Mouse (Mus musculus) ES-E14 (cell line): ENCODE data around the gene Clic1. TPM values are rescaled to one million over a fixed set of nuclear protein-coding genes. Genes with fewer than 3 reads are reported as not detected.

ENCODE experiments used
- DNase-seq: peaks from one replicate; pipeline ENCODE4 v3.0.0-alpha.2; 2013; ENCODE audit warnings: low read depth, low spot score
- H3K27ac ChIP-seq: 2 replicates; pipeline ENCODE4 v1.5.1; 2012; ENCODE audit warnings: low read depth, mild to moderate bottlenecking, low read length, moderate library complexity, mixed read lengths; ENCODE audit not compliant: poor library complexity, insufficient read depth, severe bottlenecking
- H3K36me3 ChIP-seq: 2 replicates; pipeline ENCODE4 v1.6.1; 2012; ENCODE audit warnings: mild to moderate bottlenecking, low read length, moderate library complexity, mixed read lengths; ENCODE audit not compliant: control insufficient read depth, poor library complexity, insufficient read depth, severe bottlenecking
- H3K4me1 ChIP-seq, 2 experiments: fragments of 150-350 bp in 1 of 2; sonication (generic) in 1 of 2; 2 replicates each; pipeline ENCODE4 v1.6.1; 2012; ENCODE audit warnings: low read length in 2 of 2, mild to moderate bottlenecking in 1 of 2, mixed read lengths in 1 of 2; ENCODE audit not compliant: control insufficient read depth in 2 of 2, insufficient read depth in 2 of 2, poor library complexity in 1 of 2
- H3K4me3 ChIP-seq, 2 experiments: fragments of 150-350 bp in 1 of 2; sonication (generic) in 1 of 2; 2 replicates each; pipeline ENCODE4 v1.5.1; 2012; ENCODE audit warnings: low read length in 2 of 2, low read depth in 1 of 2, mild to moderate bottlenecking in 1 of 2, mixed read lengths in 1 of 2; ENCODE audit not compliant: insufficient read depth in 1 of 2, poor library complexity in 1 of 2, severe bottlenecking in 1 of 2
- H3K9ac ChIP-seq: 2 replicates; pipeline ENCODE4 v1.6.1; 2012; ENCODE audit warnings: low read depth, mild to moderate bottlenecking, low read length, mixed read lengths; ENCODE audit not compliant: poor library complexity, insufficient read depth, severe bottlenecking
- H3K9me3 ChIP-seq: fragments of 150-350 bp; sonication (generic); 2 replicates; pipeline ENCODE4 v1.6.1; 2012; ENCODE audit warnings: low read depth, mild to moderate bottlenecking, low read length; ENCODE audit not compliant: control insufficient read depth, insufficient read depth
- CHD2 ChIP-seq: IDR thresholded peaks from 2 replicates; pipeline ENCODE4 v1.6.1; 2014; ENCODE audit warnings: mild to moderate bottlenecking, low read depth, low read length, inconsistent platforms
- HCFC1 ChIP-seq: IDR thresholded peaks from 2 replicates; pipeline ENCODE4 v1.6.1; 2012; ENCODE audit warnings: low read length, inconsistent platforms, borderline replicate concordance; ENCODE audit not compliant: insufficient read depth
- MAFK ChIP-seq: IDR thresholded peaks from 2 replicates; pipeline ENCODE4 v1.6.1; 2014; ENCODE audit warnings: mild to moderate bottlenecking, low read depth, low read length, inconsistent platforms; ENCODE audit not compliant: insufficient read depth
- ZC3H11A ChIP-seq: IDR thresholded peaks from 2 replicates; pipeline ENCODE4 v1.6.1; 2012; ENCODE audit warnings: low read depth, mild to moderate bottlenecking, inconsistent platforms, low read length, borderline replicate concordance
- ZNF384 ChIP-seq: IDR thresholded peaks from 2 replicates; pipeline ENCODE4 v1.6.1; 2012; ENCODE audit warnings: low read depth, low read length, inconsistent platforms
- in situ Hi-C, 2 experiments: fragments of 600-800 bp; cut with MboI; formaldehyde crosslinking; loops; one replicate each; pipeline ENCODE4 v1.15.1; 2025; ENCODE audit warnings: low sequenced_read_pairs in 2 of 2, inconsistent platforms in 1 of 2; ENCODE audit not compliant: unreplicated experiment in 2 of 2
- total RNA-seq: library from RNA; depleted of rRNA; stranded (reverse); fragments of 300-350 nt; gene quantifications from 2 replicates; pipeline ENCODE4 v1.2.3, GENCODE M21; 2012

Clic1 gene
- total RNA-seq, 1 experiment = 133 TPM

- H3K4me3 ChIP-seq = peak within 1 kb of the TSS; percentile 86 to 88
- DNase-seq = peak; percentile 79
- in situ Hi-C loops = no loop called here
- peaks cover 28% of the 10 kb centered on the region for H3K36me3 ChIP-seq
- H3K27ac ChIP-seq = peak within 1 kb of the TSS; percentile 72
- peak within 1 kb of the TSS; percentile 87 for H3K9ac ChIP-seq
- H3K9me3 ChIP-seq = no peaks in the 10 kb centered on the region
- peaks cover 5 to 31% of the 10 kb centered on the region in 2 experiments for H3K4me1 ChIP-seq
- no peak for TF ChIP-seq MAFK
- TF ChIP-seq CHD2 = no peak
- no peak for TF ChIP-seq ZC3H11A
- no peak for TF ChIP-seq ZNF384
- TF ChIP-seq HCFC1 = no peak
These were observed 9.4 kb downstream of the Clic1 start, which contains the start of gene Ddah2 for GRCm38 (mm10) chr17:35058911-35059892. TSS of gene Ddah2 (plus strand) at chr17:35059035.

DNA sequence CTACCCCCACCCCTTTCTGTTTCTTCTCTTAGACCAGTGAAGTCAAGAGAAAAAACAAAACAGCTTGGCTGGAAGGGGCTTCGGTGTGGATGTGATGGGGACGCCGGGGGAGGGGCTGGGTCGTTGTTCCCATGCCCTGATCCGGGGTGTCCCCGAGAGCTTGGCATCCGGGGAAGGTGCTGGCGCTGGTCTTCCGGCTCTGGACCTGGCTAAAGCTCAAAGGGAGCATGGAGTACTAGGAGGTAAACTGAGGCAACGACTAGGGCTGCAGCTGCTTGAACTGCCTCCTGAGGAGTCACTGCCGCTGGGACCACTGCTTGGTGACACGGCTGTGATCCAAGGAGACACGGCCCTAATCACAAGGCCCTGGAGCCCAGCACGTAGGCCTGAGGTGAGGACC lies 10.3 kb downstream of the Clic1 start:
- no peaks in the 10 kb centered on the region for H3K9me3 ChIP-seq
- peak overlapping the region; percentile 52; the same call in 1 of the 2 replicates for H3K9ac ChIP-seq
- peaks cover 6 to 34% of the 10 kb centered on the region in 2 experiments for H3K4me1 ChIP-seq
- in situ Hi-C loops = no loop called here
- peaks cover 25% of the 10 kb centered on the region for H3K36me3 ChIP-seq
- H3K27ac ChIP-seq = no peak overlapping the region
- peak overlapping the region; percentile 86 to 88 for H3K4me3 ChIP-seq
- DNase-seq = no peak
- no peak for TF ChIP-seq ZC3H11A
- TF ChIP-seq CHD2 = no peak
- TF ChIP-seq MAFK = no peak
- TF ChIP-seq ZNF384 = no peak
- no peak for TF ChIP-seq HCFC1

DNA sequence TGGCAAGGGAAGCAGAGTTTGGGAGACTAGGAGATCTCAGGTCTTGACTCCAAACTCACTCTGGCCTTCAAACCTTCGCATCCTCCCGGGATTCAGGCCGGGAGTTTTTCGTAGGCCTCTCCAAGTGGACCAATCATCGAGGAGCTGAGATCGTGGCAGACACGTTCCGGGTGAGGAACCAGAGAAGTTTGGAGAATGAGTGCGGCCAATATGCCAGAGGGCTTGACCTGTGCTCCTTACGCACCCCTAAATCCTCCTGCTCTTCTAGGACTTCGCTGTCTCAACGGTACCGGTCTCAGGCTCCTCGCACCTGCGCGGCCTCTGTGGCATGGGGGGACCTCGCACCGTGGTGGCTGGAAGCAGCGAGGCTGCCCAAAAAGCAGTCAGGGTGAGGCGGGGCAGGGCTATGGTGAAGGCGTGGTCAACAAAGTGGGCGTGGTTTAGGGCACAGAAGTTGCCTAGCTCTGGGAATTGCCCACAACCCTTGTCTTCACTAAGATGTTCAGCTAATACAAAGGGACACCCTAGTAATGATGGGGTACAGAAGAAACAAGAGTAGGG lies 11.1 kb downstream of the Clic1 start:
- Histone ChIP-seq H3K9me3 (no peaks in the 10 kb centered on the region), H3K4me1 (peaks cover 6 to 34% of the 10 kb centered on the region in 2 experiments), H3K27ac (no peak overlapping the region), H3K36me3 (peaks cover 19% of the 10 kb centered on the region; the same call in 1 of the 2 replicates), H3K4me3 (peak overlapping the region; percentile 86 to 88; a peak in 2 of 4 replicates), H3K9ac (peak overlapping the region; percentile 46; the same call in 1 of the 2 replicates)
- no peak for TF ChIP-seq HCFC1
- TF ChIP-seq CHD2 = no peak
- no peak for TF ChIP-seq MAFK
- TF ChIP-seq ZC3H11A = no peak
- no peak for TF ChIP-seq ZNF384
- DNase-seq = no peak
- in situ Hi-C loops = no loop called here

DNA sequence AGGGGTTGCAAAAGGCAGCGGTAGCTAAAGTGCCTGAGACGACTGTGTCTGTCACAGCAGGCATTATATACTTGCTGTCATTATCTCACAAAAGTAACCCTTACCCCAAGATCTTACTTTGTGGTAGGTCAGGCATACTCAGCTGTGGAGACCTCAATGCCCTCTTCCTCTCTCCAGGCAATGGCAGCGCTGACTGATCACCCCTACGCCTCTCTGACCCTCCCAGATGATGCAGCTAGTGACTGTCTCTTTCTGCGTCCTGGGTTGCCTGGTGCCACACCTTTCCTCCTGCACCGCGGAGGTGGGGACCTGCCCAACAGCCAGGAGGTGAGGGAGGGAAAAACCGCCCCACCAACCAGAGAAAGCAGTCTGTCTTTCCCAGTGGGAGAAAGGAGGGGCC lies 11.5 kb downstream of the Clic1 start:
- Histone ChIP-seq H3K4me3 (no peak overlapping the region; a peak in 1 of 4 replicates), H3K27ac (no peak overlapping the region), H3K4me1 (peaks cover 6 to 35% of the 10 kb centered on the region in 2 experiments), H3K9ac (no peak overlapping the region), H3K36me3 (peaks cover 16% of the 10 kb centered on the region; the same call in 1 of the 2 replicates), H3K9me3 (no peaks in the 10 kb centered on the region)
- TF ChIP-seq MAFK = no peak
- no peak for TF ChIP-seq ZC3H11A
- no peak for TF ChIP-seq HCFC1
- no peak for TF ChIP-seq ZNF384
- no peak for TF ChIP-seq CHD2
- no peak for DNase-seq
- in situ Hi-C loops = no loop called here
